Mouse (Mus musculus) CH12.LX (cell line): ENCODE measurements at regions not wholly inside any gene's neighbourhood (a gene's known extent, or its start where the extent isn't known, plus 50 kb on each side); places are given as distances from the start of the nearest gene placed in this dataset.

ENCODE experiments used
- DNase-seq: peaks from one replicate; pipeline ENCODE4 v3.0.0-alpha.2; 2013; ENCODE audit errors: extremely low read depth
- H3K27ac ChIP-seq: 2 replicates; pipeline ENCODE4 v1.5.1; 2012; ENCODE audit warnings: low read depth, mild to moderate bottlenecking, control low read depth, moderate library complexity; ENCODE audit not compliant: insufficient read depth
- H3K27me3 ChIP-seq: replicated peaks from 2 replicates; pipeline ENCODE3; 2012; ENCODE audit warnings: inconsistent platforms
- H3K36me3 ChIP-seq, 2 experiments: replicated peaks in 1 of 2; 2 replicates each; pipeline versions ENCODE3 to v1.6.1; 2012; ENCODE audit warnings: inconsistent platforms in 1 of 2, low read length in 1 of 2, mild to moderate bottlenecking in 1 of 2, mixed read lengths in 1 of 2, moderate library complexity in 1 of 2; ENCODE audit not compliant: control insufficient read depth in 1 of 2, insufficient read depth in 1 of 2
- H3K4me1 ChIP-seq, 2 experiments: 2 replicates each; pipeline ENCODE4 v1.6.1; 2012; ENCODE audit warnings: inconsistent platforms in 1 of 2, moderate library complexity in 1 of 2; ENCODE audit not compliant: insufficient read depth in 2 of 2, control insufficient read depth in 1 of 2
- H3K4me2 ChIP-seq: 2 replicates; pipeline ENCODE4 v1.6.1; 2012; ENCODE audit warnings: low read depth, mild to moderate bottlenecking, control low read depth; ENCODE audit not compliant: poor library complexity, insufficient read depth, severe bottlenecking
- H3K4me3 ChIP-seq, 3 experiments: fragments of 150-350 bp in 1 of 3; sonication (generic) in 1 of 3; replicated peaks in 1 of 3; 2 replicates each; pipeline versions ENCODE3 to v1.5.1; 2011 to 2012; ENCODE audit warnings: low read depth in 2 of 3, low read length in 2 of 3, mild to moderate bottlenecking in 2 of 3, moderate library complexity in 2 of 3, control low read depth in 1 of 3, improper control_type of control experiment in 1 of 3, inconsistent platforms in 1 of 3, mixed read lengths in 1 of 3; ENCODE audit not compliant: poor library complexity in 1 of 3
- H3K79me2 ChIP-seq: replicated peaks from 2 replicates; pipeline ENCODE4 v1.6.1; 2012; ENCODE audit warnings: mild to moderate bottlenecking, moderate library complexity; ENCODE audit not compliant: control insufficient read depth, poor library complexity, insufficient read depth, severe bottlenecking; ENCODE audit errors: extremely low read depth
- H3K9ac ChIP-seq: 2 replicates; pipeline ENCODE4 v1.6.1; 2012; ENCODE audit warnings: low read depth, mild to moderate bottlenecking, control low read depth, moderate library complexity; ENCODE audit not compliant: insufficient read depth
- H3K9me3 ChIP-seq: replicated peaks from 2 replicates; pipeline ENCODE3; 2012; ENCODE audit warnings: low read length, inconsistent platforms, mixed read lengths
- BHLHE40 ChIP-seq: IDR thresholded peaks from 2 replicates; pipeline ENCODE4 v1.6.1; 2011; ENCODE audit warnings: mild to moderate bottlenecking, low read depth, low read length, improper control_type of control experiment
- CTCF ChIP-seq, 2 experiments: IDR thresholded peaks in 1 of 2; conservative IDR thresholded peaks in 1 of 2; 2 replicates each; pipeline ENCODE4 v1.5.1; 2011 to 2012; ENCODE audit warnings: low read depth in 2 of 2, low read length in 2 of 2, improper control_type of control experiment in 1 of 2, inconsistent platforms in 1 of 2, mild to moderate bottlenecking in 1 of 2, moderate library complexity in 1 of 2
- ETS1 ChIP-seq: conservative IDR thresholded peaks from 2 replicates; pipeline ENCODE4 v1.6.1; 2012; ENCODE audit warnings: low read depth, mild to moderate bottlenecking, inconsistent platforms, low read length, improper control_type of control experiment, moderate library complexity
- JUN ChIP-seq: IDR thresholded peaks from 2 replicates; pipeline ENCODE4 v1.6.1; 2011; ENCODE audit warnings: low read depth, mild to moderate bottlenecking, low read length, improper control_type of control experiment, moderate library complexity; ENCODE audit not compliant: insufficient read depth
- JUND ChIP-seq: conservative IDR thresholded peaks from 2 replicates; pipeline ENCODE4 v1.6.1; 2011; ENCODE audit warnings: low read depth, low read length, improper control_type of control experiment
- MAFK ChIP-seq: IDR thresholded peaks from 2 replicates; pipeline ENCODE4 v1.6.1; 2011; ENCODE audit warnings: low read length, improper control_type of control experiment; ENCODE audit not compliant: insufficient replicate concordance
- MAZ ChIP-seq: IDR thresholded peaks from 2 replicates; pipeline ENCODE4 v1.6.1; 2012; ENCODE audit warnings: low read depth, mild to moderate bottlenecking, inconsistent platforms, low read length, improper control_type of control experiment, moderate library complexity
- MEF2A ChIP-seq: IDR thresholded peaks from 2 replicates; pipeline ENCODE4 v1.6.1; 2014; ENCODE audit warnings: low read depth, mild to moderate bottlenecking, inconsistent platforms, low read length, improper control_type of control experiment, borderline replicate concordance
- NRF1 ChIP-seq: IDR thresholded peaks from 2 replicates; pipeline ENCODE4 v1.6.1; 2014; ENCODE audit warnings: low read depth, mild to moderate bottlenecking, inconsistent platforms, low read length, improper control_type of control experiment, moderate library complexity
- POLR2AphosphoS2 ChIP-seq: IDR thresholded peaks from 2 replicates; pipeline ENCODE4 v1.6.1; 2011; ENCODE audit warnings: low read depth, low read length, improper control_type of control experiment
- RCOR1 ChIP-seq: conservative IDR thresholded peaks from 2 replicates; pipeline ENCODE4 v1.6.1; 2012; ENCODE audit warnings: low read depth, mild to moderate bottlenecking, inconsistent platforms, low read length, improper control_type of control experiment
- SMC3 ChIP-seq: IDR thresholded peaks from 2 replicates; pipeline ENCODE4 v1.6.1; 2011; ENCODE audit warnings: low read depth, low read length, improper control_type of control experiment
- ZC3H11A ChIP-seq: IDR thresholded peaks from 2 replicates; pipeline ENCODE4 v1.6.1; 2012; ENCODE audit warnings: low read depth, mild to moderate bottlenecking, inconsistent platforms, low read length, improper control_type of control experiment
- ZNF384 ChIP-seq: IDR thresholded peaks from 2 replicates; pipeline ENCODE4 v1.6.1; 2012; ENCODE audit warnings: low read depth, low read length, improper control_type of control experiment, inconsistent platforms
- dilution Hi-C: fragments of 300-500 bp; cut with MboI; formaldehyde crosslinking; loops from 2 replicates; pipeline ENCODE4 v1.14.3; 2020; ENCODE audit warnings: low sequenced_read_pairs; ENCODE audit not compliant: extremely low pct_unique_long_range_greater_than_20kb, extremely low pct_ligation_motif_present
- in situ Hi-C: fragments of 300-500 bp; cut with MboI; formaldehyde crosslinking; loops from 3 replicates; pipeline ENCODE4 v1.14.3; 2019; ENCODE audit warnings: low sequenced_read_pairs, low pct_ligation_motif_present, low pct_unique_long_range_greater_than_20kb, mixed read lengths

GRCm38 (mm10) chr16:25536550-25536949, 147.0 kb upstream of the Trp63 start:
- no peak overlapping the region for H3K4me3 ChIP-seq
- H3K36me3 ChIP-seq: no peaks in the 10 kb centered on the region
- DNase-seq: peak; percentile 40
- no peaks in the 10 kb centered on the region for H3K27me3 ChIP-seq
- H3K79me2 ChIP-seq: no peaks in the 10 kb centered on the region
- no peak overlapping the region for H3K9ac ChIP-seq
- H3K9me3 ChIP-seq: no peaks in the 10 kb centered on the region
- no peak overlapping the region for H3K27ac ChIP-seq
- in situ Hi-C loops: no loop called here
- H3K4me2 ChIP-seq: no peak overlapping the region
- TF ChIP-seq SMC3: no peak
- peak; percentile 45; the same call in 1 of the 2 replicates for TF ChIP-seq ETS1
- no peak for TF ChIP-seq MEF2A
- TF ChIP-seq ZC3H11A: no peak
- no peak for TF ChIP-seq MAZ
- TF ChIP-seq BHLHE40: no peak
- no peak for TF ChIP-seq RCOR1
- H3K4me1 ChIP-seq: peaks cover 2 to 4% of the 10 kb centered on the region in 2 experiments; a peak in 1 of 4 replicates
- dilution Hi-C loops: no loop called here

- no peak for DNase-seq
- H3K4me1 ChIP-seq: peaks cover 0 to 4% of the 10 kb centered on the region in 2 experiments; a peak in 1 of 4 replicates
- dilution Hi-C loops: no loop called here
- in situ Hi-C loops: loop anchor here (5.0 kb wide), 1 partner anchor 52 kb away; no protein-coding TSS in a partner anchor
- H3K27me3 ChIP-seq: no peaks in the 10 kb centered on the region
- H3K4me3 ChIP-seq: no peak overlapping the region
- H3K9ac ChIP-seq: no peak overlapping the region
- H3K79me2 ChIP-seq: no peaks in the 10 kb centered on the region
- TF ChIP-seq NRF1: no peak
- TF ChIP-seq MAFK: peak; percentile 90
- H3K27ac ChIP-seq: no peak overlapping the region
- H3K4me2 ChIP-seq: no peak overlapping the region
- no peaks in the 10 kb centered on the region for H3K9me3 ChIP-seq
- H3K36me3 ChIP-seq: no peaks in the 10 kb centered on the region
Observed at GRCm38 (mm10) chr16:25549542-25550110, 133.9 kb upstream of the Trp63 start.

- H3K4me2 ChIP-seq: no peak overlapping the region
- H3K79me2 ChIP-seq: no peaks in the 10 kb centered on the region
- no peaks in the 10 kb centered on the region for H3K9me3 ChIP-seq
- DNase-seq: no peak
- H3K36me3 ChIP-seq: no peaks in the 10 kb centered on the region
- dilution Hi-C loops: no loop called here
- H3K4me3 ChIP-seq: no peak overlapping the region
- H3K4me1 ChIP-seq: no peaks in the 10 kb centered on the region
- TF ChIP-seq NRF1 (no peak), JUND (no peak), POLR2AphosphoS2 (no peak), JUN (no peak), ZNF384 (no peak), CTCF (conservative IDR thresholded peaks at IDR 0.05 in 1 of 2, IDR thresholded peaks at IDR 0.05 in 1 of 2; ENCODE audit: low read depth in 2 of 2, low read length in 2 of 2) (no peak), MEF2A (no peak)
- TF ChIP-seq, all 38 proteins: peak for 0
- H3K27me3 ChIP-seq: no peaks in the 10 kb centered on the region
- in situ Hi-C loops: no loop called here
- H3K27ac ChIP-seq: no peak overlapping the region
- no peak overlapping the region for H3K9ac ChIP-seq
Observed at GRCm38 (mm10) chr16:25557181-25557580, 126.4 kb upstream of the Trp63 start.
